Mouse (Mus musculus): ENCODE measurements around the gene Tsku. TPM values are rescaled to one million over a fixed set of nuclear protein-coding genes. Genes with fewer than 3 reads are reported as not detected.

Gene Tsku
- total RNA-seq (2021), result 1 to 10 TPM; 2.1 to 2.7 TPM

- intact Hi-C loops (cut with DNase I), result no loop called here
- DNase-seq (ENCODE audit: low spot score in 2 of 2), result peak; percentile 77 to 83
Measured at GRCm38 (mm10) chr7:98361063-98361652, at the start of gene Tsku. Gene Tsku (minus strand): TSS chr7:98361328.

- no peak for DNase-seq (ENCODE audit: low spot score in 2 of 2)
- intact Hi-C loops (cut with DNase I), result no loop called here
Measured at GRCm38 (mm10) chr7:98407615-98408014, 46.5 kb upstream of the Tsku start.

DNA sequence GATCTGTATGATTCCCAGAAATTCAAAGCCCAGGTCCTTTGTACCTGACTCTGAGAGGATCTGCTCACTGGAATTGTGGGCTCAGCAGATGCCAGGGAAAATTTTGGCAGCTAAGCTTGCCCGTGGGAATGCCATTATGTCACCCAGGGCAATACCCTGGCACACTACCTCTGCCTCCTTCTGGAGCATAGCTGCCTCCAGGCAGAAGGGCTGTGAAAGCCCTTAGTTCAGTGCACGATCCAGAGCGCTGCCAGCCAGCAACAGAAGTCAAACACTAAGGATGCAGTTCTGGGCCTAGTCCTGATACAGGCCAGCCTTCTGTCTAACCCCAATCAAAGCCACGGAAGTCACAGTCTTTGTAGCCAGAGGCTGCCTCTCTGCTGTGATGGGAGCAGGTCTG is 42.9 kb upstream of the Tsku start:
- intact Hi-C loops (cut with DNase I), result no loop called here
- DNase-seq (ENCODE audit: low spot score in 2 of 2), result no peak

DNA sequence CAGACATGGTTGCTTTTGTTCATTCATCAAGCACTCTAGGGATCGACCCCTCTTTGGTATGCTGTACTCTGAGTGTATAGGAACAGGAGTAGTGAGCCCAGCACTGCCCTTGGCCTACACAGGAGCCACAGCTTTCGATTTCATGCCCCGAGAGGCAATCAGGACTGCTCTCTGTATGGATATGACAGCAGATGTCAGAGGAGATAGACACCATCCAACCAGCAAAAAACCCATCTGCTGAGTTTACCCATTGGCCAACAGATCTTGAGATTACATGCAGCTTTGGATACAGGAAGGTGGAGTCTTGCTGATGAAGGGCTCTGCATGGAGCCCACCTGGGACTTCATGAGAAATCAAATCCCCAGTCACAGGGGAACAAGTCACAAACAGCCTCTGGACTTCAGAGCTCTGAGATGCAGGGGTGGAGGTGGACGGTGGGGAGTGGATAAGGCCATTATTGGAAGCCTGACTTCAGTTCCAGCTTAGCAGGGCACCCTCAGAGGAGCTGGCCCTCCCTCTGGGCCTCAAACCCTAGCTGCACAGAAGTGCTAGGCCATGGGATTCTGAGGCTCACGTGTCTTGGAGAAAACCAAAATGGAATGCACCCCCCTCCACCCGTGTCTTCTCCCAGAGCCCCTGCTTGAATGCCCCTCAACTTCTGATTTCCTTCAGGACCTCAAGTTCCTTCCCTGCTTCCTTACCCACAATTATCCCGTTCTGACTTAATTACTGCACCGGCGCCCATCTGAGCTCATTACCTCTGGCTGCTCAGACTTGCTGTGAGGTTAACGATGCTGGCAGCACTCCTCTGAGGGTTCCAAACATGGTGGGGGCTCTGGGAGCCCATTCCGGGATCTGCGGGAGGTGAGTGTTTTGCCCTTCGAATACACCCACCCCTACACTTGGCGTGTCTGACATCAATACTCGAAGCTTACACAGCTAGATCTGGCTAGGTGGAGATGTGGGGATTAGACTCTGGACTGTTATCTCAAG is 41.8 kb upstream of the Tsku start:
- no peak for DNase-seq (ENCODE audit: low spot score in 2 of 2)

GRCm38 (mm10) chr7:98392466-98393201 is 31.5 kb upstream of the Tsku start:
- no peak for DNase-seq (ENCODE audit: low spot score in 2 of 2)
- intact Hi-C loops (cut with DNase I), result no loop called here

More for the DNA sequence above, 41.8 kb upstream of the Tsku start:
- intact Hi-C loops (cut with DNase I), result no loop called here

DNA sequence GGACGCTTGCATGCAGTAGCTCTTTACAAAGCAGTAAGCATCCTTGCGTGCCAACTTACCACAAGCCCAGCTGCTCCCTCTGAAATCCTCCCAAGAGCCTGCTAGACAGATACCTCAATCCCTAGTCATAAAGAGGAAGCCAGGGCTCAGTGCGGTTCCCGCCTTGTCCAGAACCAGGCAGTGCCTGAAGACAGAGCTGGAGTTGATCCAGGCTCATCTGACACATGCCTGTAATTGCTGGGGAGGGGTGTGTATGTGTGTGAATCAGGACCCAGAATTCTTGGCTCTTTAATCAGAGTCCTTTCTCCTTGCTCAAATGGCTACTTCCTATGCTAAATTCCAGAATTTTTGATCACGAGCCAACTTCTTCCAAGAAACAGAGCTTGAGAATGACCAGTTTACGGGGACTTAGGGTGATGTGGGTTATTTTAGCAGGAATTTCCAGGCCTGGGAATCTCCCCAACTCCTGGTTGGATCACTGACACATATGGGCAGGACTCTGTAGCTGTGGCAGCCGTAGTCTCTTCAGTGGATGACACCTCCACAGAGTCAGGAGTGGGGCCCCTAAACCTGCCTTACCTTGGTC is 30.3 kb upstream of the Tsku start:
- DNase-seq (ENCODE audit: low spot score in 2 of 2), result peak in 1 of 2 experiments; percentile 34

DNA sequence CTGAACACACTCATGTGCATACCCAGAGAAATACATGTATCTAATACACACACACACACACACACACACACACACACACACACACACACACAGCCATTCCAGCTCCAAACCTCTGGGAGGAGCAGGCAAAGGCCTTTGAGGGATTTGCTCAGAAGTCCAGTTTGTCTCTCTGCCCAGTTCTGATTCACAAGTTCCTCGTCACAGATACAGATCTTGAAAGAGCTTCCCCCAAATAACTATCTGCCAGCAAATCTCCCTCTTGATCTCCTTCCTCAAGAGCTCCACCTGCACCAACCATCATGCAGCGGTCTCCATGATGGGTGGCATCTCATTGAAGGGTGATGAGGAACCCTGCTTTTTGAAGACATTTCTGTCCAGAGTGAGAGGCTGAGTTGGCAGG is 29.4 kb upstream of the Tsku start:
- no peak for DNase-seq (ENCODE audit: low spot score in 2 of 2)
- intact Hi-C loops (cut with DNase I), result no loop called here

More for the DNA sequence above, 30.3 kb upstream of the Tsku start:
- intact Hi-C loops (cut with DNase I), result no loop called here

DNA sequence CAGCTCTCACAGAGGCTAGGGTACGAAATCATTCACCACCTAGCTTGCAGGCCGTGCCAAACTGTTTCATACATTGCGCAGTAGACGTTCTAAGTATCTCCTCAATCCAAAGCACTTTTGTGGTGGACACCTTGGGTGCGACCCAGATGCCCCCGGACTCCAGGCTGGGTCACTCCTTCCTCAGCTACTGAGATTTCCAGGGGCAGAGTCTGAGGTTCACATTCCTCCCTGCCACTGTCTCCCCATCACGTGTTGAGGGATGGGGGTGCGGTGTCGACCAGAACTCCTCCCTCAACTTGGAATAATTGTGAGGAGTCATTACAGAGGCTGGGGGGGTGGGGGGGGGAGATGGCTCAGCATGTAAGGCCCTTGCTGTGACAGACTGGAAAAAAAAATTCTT is 28.5 kb upstream of the Tsku start:
- intact Hi-C loops (cut with DNase I), result no loop called here

GRCm38 (mm10) chr7:98388881-98389501 is 27.9 kb upstream of the Tsku start:
- DNase-seq (ENCODE audit: low spot score in 2 of 2), result peak in 1 of 2 experiments; percentile 18
- intact Hi-C loops (cut with DNase I), result no loop called here

More for the DNA sequence above, 28.5 kb upstream of the Tsku start:
- no peak for DNase-seq (ENCODE audit: low spot score in 2 of 2)

GRCm38 (mm10) chr7:98387201-98387600 is 26.1 kb upstream of the Tsku start:
- intact Hi-C loops (cut with DNase I), result no loop called here
- DNase-seq (ENCODE audit: low spot score in 2 of 2), result no peak

DNA sequence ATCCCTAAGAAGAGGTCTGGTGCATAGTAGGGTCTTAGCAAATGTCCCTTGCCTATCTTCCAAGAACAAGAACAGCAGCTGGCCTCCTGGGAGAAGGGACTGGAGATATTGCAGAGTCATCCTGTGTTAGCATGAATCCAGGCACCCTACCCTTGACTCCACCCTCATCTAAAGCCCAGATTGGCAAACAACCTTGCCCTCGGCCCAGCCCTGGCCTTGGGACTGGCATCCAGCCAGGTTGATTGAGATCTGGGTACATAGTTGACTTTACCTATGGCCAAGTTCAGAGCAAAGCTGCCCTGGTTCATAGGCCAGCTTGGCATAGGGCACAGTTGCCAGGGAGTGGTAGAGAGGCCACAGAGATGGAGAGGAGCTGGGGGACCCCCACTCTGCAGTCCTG is 24.0 kb upstream of the Tsku start:
- no peak for DNase-seq (ENCODE audit: low spot score in 2 of 2)
- intact Hi-C loops (cut with DNase I), result no loop called here

GRCm38 (mm10) chr7:98383337-98383736 is 22.2 kb upstream of the Tsku start:
- DNase-seq (ENCODE audit: low spot score in 2 of 2), result no peak
- intact Hi-C loops (cut with DNase I), result no loop called here

GRCm38 (mm10) chr7:98382784-98383183 is 21.7 kb upstream of the Tsku start:
- intact Hi-C loops (cut with DNase I), result no loop called here
- DNase-seq (ENCODE audit: low spot score in 2 of 2), result no peak

- intact Hi-C loops (cut with DNase I), result no loop called here
- no peak for DNase-seq (ENCODE audit: low spot score in 2 of 2)
Measured at GRCm38 (mm10) chr7:98380224-98380925, 19.2 kb upstream of the Tsku start.

GRCm38 (mm10) chr7:98379232-98379631 is 18.1 kb upstream of the Tsku start:
- DNase-seq (ENCODE audit: low spot score in 2 of 2), result no peak
- intact Hi-C loops (cut with DNase I), result no loop called here

DNA sequence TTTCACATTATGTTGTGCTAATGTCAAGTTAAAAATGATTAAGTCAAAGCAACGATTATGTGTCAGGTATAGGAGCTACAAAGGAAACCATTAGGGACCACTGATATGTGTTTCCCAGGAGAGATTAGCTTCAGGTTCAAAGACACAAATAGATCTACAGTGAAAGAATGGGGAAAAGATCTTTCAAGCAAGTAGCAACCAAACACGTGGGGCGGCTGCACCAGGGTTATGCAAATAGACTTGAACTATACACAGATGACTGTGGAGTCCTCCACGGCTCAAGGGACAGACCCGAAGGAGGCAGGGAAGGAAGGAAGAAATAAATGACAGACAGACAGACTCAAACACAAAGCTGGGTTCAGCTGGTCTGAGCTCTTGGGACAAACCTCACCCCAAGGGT is 16.1 kb upstream of the Tsku start:
- intact Hi-C loops (cut with DNase I), result no loop called here
- DNase-seq (ENCODE audit: low spot score in 2 of 2), result no peak

DNA sequence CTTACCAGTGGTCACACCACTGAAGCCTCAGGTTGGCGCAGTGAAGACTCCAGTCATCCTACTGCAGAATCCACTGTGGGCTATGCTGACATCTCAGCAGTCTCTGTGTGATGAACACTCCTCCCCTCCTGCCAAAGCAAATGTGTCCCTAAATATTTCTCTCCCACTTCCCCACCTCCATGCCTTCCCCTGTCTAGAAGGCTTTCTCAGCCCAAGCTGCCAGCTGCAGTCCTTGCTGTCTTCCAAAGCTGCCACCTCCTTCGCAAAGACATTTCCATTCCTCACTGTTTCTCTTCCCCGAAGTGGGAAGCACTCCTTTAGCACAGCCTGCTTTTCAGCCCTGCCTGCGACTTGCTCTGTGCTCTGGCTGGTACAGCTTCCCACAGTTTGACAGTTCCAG is 10.0 kb upstream of the Tsku start:
- intact Hi-C loops (cut with DNase I), result loop anchor here (2.0 kb wide), 1 partner anchor 48 kb away; no protein-coding TSS in a partner anchor
- DNase-seq (ENCODE audit: low spot score in 2 of 2), result peak; percentile 64 to 96

DNA sequence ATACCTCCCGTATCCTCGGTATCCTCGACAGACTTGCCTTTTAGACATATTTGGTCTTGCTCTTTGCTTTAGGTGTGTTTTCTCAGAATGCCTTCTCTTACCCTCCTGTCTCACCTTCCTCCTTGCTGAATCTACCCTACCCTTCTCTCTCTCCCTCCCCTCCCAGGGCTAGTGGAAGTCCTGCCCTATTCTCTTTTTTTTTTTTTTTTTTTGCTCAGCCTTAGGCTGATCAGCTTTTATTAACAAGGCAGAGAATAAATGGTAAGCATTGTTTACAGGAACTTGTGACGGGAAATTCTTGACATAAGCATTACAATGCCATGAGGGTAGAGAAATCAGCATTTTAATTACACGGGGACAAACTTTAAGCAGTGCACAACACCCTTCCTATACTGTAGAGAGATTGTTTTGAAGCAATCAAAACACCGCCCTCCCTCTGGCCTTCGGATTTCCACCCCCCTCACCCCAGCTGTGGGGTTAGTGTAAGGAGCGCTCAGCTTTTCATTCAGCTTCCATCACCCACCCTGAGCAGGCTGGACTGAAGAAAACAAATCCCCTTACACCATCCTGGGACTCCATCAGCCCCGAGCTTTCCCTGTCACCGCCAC is 8.7 kb upstream of the Tsku start:
- no peak for DNase-seq (ENCODE audit: low spot score in 2 of 2)
- intact Hi-C loops (cut with DNase I), result loop anchor here (2.0 kb wide), 1 partner anchor 49 kb away; no protein-coding TSS in a partner anchor

All from left cerebral cortex, postnatal 25 days (tissue).